Mouse (Mus musculus) forebrain, embryonic 11.5 days (tissue): ENCODE measurements around the gene Syvn1. TPM values are rescaled to one million over a fixed set of nuclear protein-coding genes. Genes with fewer than 3 reads are reported as not detected.

Source experiments
- ATAC-seq: fragments of 200-750 bp; cut with Nextera tagmentation; replicated peaks from 2 replicates; pipeline ENCODE4 v1.8.0; 2017; ENCODE audit warnings: moderate TSS enrichment; ENCODE audit not compliant: low FRiP score
- DNase-seq: peaks from one replicate; pipeline ENCODE4 v3.0.0-alpha.2; 2017; ENCODE audit warnings: low spot score
- H3K27ac ChIP-seq: fragments of 300-500 bp; sonication (generic); 2 replicates; pipeline ENCODE4 v1.5.1; 2014; ENCODE audit warnings: low read depth, low read length
- H3K27me3 ChIP-seq: fragments of 300-500 bp; sonication (generic); 2 replicates; pipeline ENCODE4 v1.6.1; 2014; ENCODE audit warnings: mild to moderate bottlenecking, low read length, mixed read lengths; ENCODE audit not compliant: control insufficient read depth, insufficient read depth
- H3K36me3 ChIP-seq: fragments of 300-500 bp; sonication (generic); 2 replicates; pipeline ENCODE4 v1.6.1; 2014; ENCODE audit warnings: mild to moderate bottlenecking, low read length, moderate library complexity, mixed read lengths; ENCODE audit not compliant: control insufficient read depth, insufficient read depth
- H3K4me1 ChIP-seq: fragments of 300-500 bp; sonication (generic); replicated peaks from 2 replicates; pipeline ENCODE4 v1.6.1; 2014; ENCODE audit warnings: low read length, mixed read lengths; ENCODE audit not compliant: control insufficient read depth, insufficient read depth
- H3K4me2 ChIP-seq: fragments of 300-500 bp; sonication (generic); 2 replicates; pipeline ENCODE4 v1.6.1; 2014; ENCODE audit warnings: low read depth, mild to moderate bottlenecking, low read length, moderate library complexity, mixed read lengths; ENCODE audit not compliant: severe bottlenecking
- H3K4me3 ChIP-seq: fragments of 300-500 bp; sonication (generic); 2 replicates; pipeline ENCODE4 v1.5.1; 2014; ENCODE audit warnings: low read depth, low read length
- H3K9ac ChIP-seq: fragments of 300-500 bp; sonication (generic); 2 replicates; pipeline ENCODE4 v1.6.1; 2014; ENCODE audit warnings: low read length
- H3K9me3 ChIP-seq: fragments of 300-500 bp; sonication (generic); 2 replicates; pipeline ENCODE4 v1.6.1; 2016; ENCODE audit warnings: low read length, mixed read lengths; ENCODE audit not compliant: control insufficient read depth
- WGBS: fragments of 180-500 bp; shearing (Covaris S2); extraction: QIAGEN DNeasy Blood & Tissue Kit; methylation state at CpG from one replicate; pipeline ENCODE4 v1.1.7; 2014; 5-methylcytosine and 5-hydroxymethylcytosine counted together
- polyA plus RNA-seq: library from polyadenylated mRNA; unstranded; fragments of >200 nt; fragmentation: Nextera tagmentation; extraction: Ambion mirVana; gene quantifications from 2 replicates; pipeline ENCODE4 v1.2.1, GENCODE M21; 2014

Gene Syvn1
- polyA plus RNA-seq: 29.1 and 35.8 TPM in 2 replicates

GRCm38 (mm10) chr19:6046294-6047153 lies at the start of gene Syvn1:
TSS of gene Syvn1 (plus strand) at chr19:6046576.
- WGBS: under 1% methylated on average over 65 of the region's 65 CpGs
- peak; percentile 94 for DNase-seq
- Histone ChIP-seq H3K9ac (peak within 1 kb of the TSS; percentile 96), H3K27me3 (no peaks in the 10 kb centered on the region), H3K27ac (peak within 1 kb of the TSS; percentile 98), H3K4me1 (peaks cover 12% of the 10 kb centered on the region), H3K4me3 (peak within 1 kb of the TSS; percentile 88), H3K36me3 (peaks cover 17% of the 10 kb centered on the region), H3K4me2 (peak within 1 kb of the TSS; percentile 95), H3K9me3 (no peaks in the 10 kb centered on the region)
- peak; percentile 92 for ATAC-seq

- H3K9ac ChIP-seq: no peak overlapping the region
- H3K4me3 ChIP-seq: no peak overlapping the region
- WGBS: 89% methylated on average over 3 of the region's 3 CpGs
- H3K4me1 ChIP-seq: no peaks in the 10 kb centered on the region
- no peaks in the 10 kb centered on the region for H3K27me3 ChIP-seq
- no peak for ATAC-seq
- no peak for DNase-seq
- no peak overlapping the region for H3K27ac ChIP-seq
- H3K4me2 ChIP-seq: no peak overlapping the region
- no peaks in the 10 kb centered on the region for H3K9me3 ChIP-seq
- no peaks in the 10 kb centered on the region for H3K36me3 ChIP-seq
Measured at GRCm38 (mm10) chr19:5998180-5998579, 48.2 kb upstream of the Syvn1 start.

GRCm38 (mm10) chr19:5999969-6000368 lies 46.4 kb upstream of the Syvn1 start:
- H3K4me2 ChIP-seq: no peak overlapping the region
- 79% methylated on average over 5 of the region's 5 CpGs for WGBS
- DNase-seq (no peak), ATAC-seq (no peak)
- H3K9me3 ChIP-seq: no peaks in the 10 kb centered on the region
- no peak overlapping the region for H3K4me3 ChIP-seq
- no peaks in the 10 kb centered on the region for H3K27me3 ChIP-seq
- no peak overlapping the region for H3K27ac ChIP-seq
- H3K36me3 ChIP-seq: no peaks in the 10 kb centered on the region
- no peak overlapping the region for H3K9ac ChIP-seq
- no peaks in the 10 kb centered on the region for H3K4me1 ChIP-seq

GRCm38 (mm10) chr19:6005541-6005940 lies 40.8 kb upstream of the Syvn1 start:
- Histone ChIP-seq H3K4me3 (no peak overlapping the region), H3K4me2 (no peak overlapping the region), H3K9ac (no peak overlapping the region), H3K36me3 (no peaks in the 10 kb centered on the region), H3K9me3 (no peaks in the 10 kb centered on the region), H3K27ac (no peak overlapping the region), H3K27me3 (no peaks in the 10 kb centered on the region), H3K4me1 (no peaks in the 10 kb centered on the region)
- DNase-seq (no peak), ATAC-seq (no peak)
- WGBS: 68% methylated on average over 11 of the region's 11 CpGs

GRCm38 (mm10) chr19:6007013-6007412 lies 39.4 kb upstream of the Syvn1 start:
- 92% methylated on average over 13 of the region's 13 CpGs for WGBS
- no peak for ATAC-seq
- Histone ChIP-seq H3K36me3 (no peaks in the 10 kb centered on the region), H3K27me3 (no peaks in the 10 kb centered on the region), H3K9me3 (no peaks in the 10 kb centered on the region), H3K4me3 (no peak overlapping the region), H3K4me1 (no peaks in the 10 kb centered on the region), H3K27ac (no peak overlapping the region), H3K9ac (no peak overlapping the region), H3K4me2 (no peak overlapping the region)
- DNase-seq: no peak

- no peaks in the 10 kb centered on the region for H3K4me1 ChIP-seq
- no peak for ATAC-seq
- DNase-seq: no peak
- no peak overlapping the region for H3K27ac ChIP-seq
- 68% methylated on average over 8 of the region's 8 CpGs for WGBS
- peaks cover under 1% of the 10 kb centered on the region; the same call in 1 of the 2 replicates for H3K27me3 ChIP-seq
- H3K36me3 ChIP-seq: no peaks in the 10 kb centered on the region
- no peak overlapping the region for H3K4me3 ChIP-seq
- H3K9ac ChIP-seq: no peak overlapping the region
- no peaks in the 10 kb centered on the region for H3K9me3 ChIP-seq
- no peak overlapping the region for H3K4me2 ChIP-seq
Measured at GRCm38 (mm10) chr19:6009137-6009536, 37.2 kb upstream of the Syvn1 start.

GRCm38 (mm10) chr19:6013691-6014090 lies 32.7 kb upstream of the Syvn1 start:
- H3K9ac ChIP-seq: no peak overlapping the region
- no peak overlapping the region for H3K4me2 ChIP-seq
- no peaks in the 10 kb centered on the region for H3K9me3 ChIP-seq
- peaks cover 6% of the 10 kb centered on the region for H3K4me1 ChIP-seq
- H3K27me3 ChIP-seq: peaks cover 15% of the 10 kb centered on the region
- H3K4me3 ChIP-seq: no peak overlapping the region
- no peak overlapping the region for H3K27ac ChIP-seq
- ATAC-seq: no peak
- WGBS: 94% methylated on average over 10 of the region's 10 CpGs
- DNase-seq: no peak
- H3K36me3 ChIP-seq: no peaks in the 10 kb centered on the region

- H3K27ac ChIP-seq: no peak overlapping the region
- H3K9ac ChIP-seq: peak overlapping the region; percentile 48
- H3K4me2 ChIP-seq: peak overlapping the region; percentile 87
- H3K9me3 ChIP-seq: no peaks in the 10 kb centered on the region
- ATAC-seq (peak; percentile 59), DNase-seq (peak; percentile 72)
- H3K4me3 ChIP-seq: peak overlapping the region; percentile 40
- H3K36me3 ChIP-seq: no peaks in the 10 kb centered on the region
- peaks cover 6% of the 10 kb centered on the region for H3K4me1 ChIP-seq
- 1% methylated on average over 15 of the region's 18 CpGs for WGBS
- H3K27me3 ChIP-seq: peaks cover 15% of the 10 kb centered on the region
Measured at GRCm38 (mm10) chr19:6014991-6015510, 31.3 kb upstream of the Syvn1 start.
